Mouse (Mus musculus) kidney, postnatal 36 days (tissue): ENCODE measurements around the gene Rps6ka1.
"Not testable (repeated sequence)": the region's sequence is repeated elsewhere in the genome, so short reads cannot be mapped to it uniquely, and the experiment has no call there.

Experiments used
- DNase-seq, 2 experiments: peaks; one replicate each; pipeline ENCODE4 v3.0.0; 2021 to 2022; ENCODE audit warnings: mixed read lengths in 2 of 2

Gene Rps6ka1

GRCm38 (mm10) chr4:133887672-133888453, at the start of gene Rps6ka1:
Rps6ka1 (minus strand) TSS chr4:133887797.
- peak; percentile 77 to 87 for DNase-seq

- DNase-seq: peak; percentile 54 to 69
Measured at GRCm38 (mm10) chr4:133931785-133932184, 44.2 kb upstream of the Rps6ka1 start.

GRCm38 (mm10) chr4:133931349-133931748, 43.8 kb upstream of the Rps6ka1 start:
- peak in 1 of 2 experiments; percentile 38 for DNase-seq

GRCm38 (mm10) chr4:133929278-133929670, 41.7 kb upstream of the Rps6ka1 start:
- DNase-seq: peak; percentile 55 to 66

- DNase-seq: peak in 1 of 2 experiments; percentile 12
Measured at GRCm38 (mm10) chr4:133928576-133929277, 41.1 kb upstream of the Rps6ka1 start.

- no peak for DNase-seq
Measured at GRCm38 (mm10) chr4:133925204-133925603, 37.6 kb upstream of the Rps6ka1 start.

GRCm38 (mm10) chr4:133923743-133924142, 36.1 kb upstream of the Rps6ka1 start:
- no peak for DNase-seq

GRCm38 (mm10) chr4:133918093-133918825, 30.7 kb upstream of the Rps6ka1 start:
- not testable (repeated sequence) for DNase-seq

GRCm38 (mm10) chr4:133911983-133912382, 24.4 kb upstream of the Rps6ka1 start:
- no peak for DNase-seq

- DNase-seq: peak; percentile 96 to 97
Measured at GRCm38 (mm10) chr4:133910236-133911211, 22.9 kb upstream of the Rps6ka1 start.

- DNase-seq: no peak
Measured at GRCm38 (mm10) chr4:133908051-133908450, 20.5 kb upstream of the Rps6ka1 start.

GRCm38 (mm10) chr4:133907086-133907485, 19.5 kb upstream of the Rps6ka1 start:
- DNase-seq: no peak

- not testable (repeated sequence) for DNase-seq
Measured at GRCm38 (mm10) chr4:133906336-133906735, 18.7 kb upstream of the Rps6ka1 start.

GRCm38 (mm10) chr4:133905167-133905566, 17.6 kb upstream of the Rps6ka1 start:
- no peak for DNase-seq

GRCm38 (mm10) chr4:133904326-133904725, 16.7 kb upstream of the Rps6ka1 start:
- DNase-seq: no peak

GRCm38 (mm10) chr4:133903372-133903771, 15.8 kb upstream of the Rps6ka1 start:
- DNase-seq: no peak

GRCm38 (mm10) chr4:133902510-133902909, 14.9 kb upstream of the Rps6ka1 start:
- peak in 1 of 2 experiments; percentile 34 for DNase-seq

- no peak for DNase-seq
Measured at GRCm38 (mm10) chr4:133900887-133901286, 13.3 kb upstream of the Rps6ka1 start.

- DNase-seq: no peak
Measured at GRCm38 (mm10) chr4:133900352-133900751, 12.8 kb upstream of the Rps6ka1 start.

GRCm38 (mm10) chr4:133899241-133899800, 11.7 kb upstream of the Rps6ka1 start:
- DNase-seq: no peak

- DNase-seq: no peak
Measured at GRCm38 (mm10) chr4:133898151-133898550, 10.6 kb upstream of the Rps6ka1 start.
